Mouse (Mus musculus) NIH3T3 (cell line): ENCODE measurements around the gene 1700017B05Rik.
"Not testable (repeated sequence)": the region's sequence is repeated elsewhere in the genome, so short reads cannot be mapped to it uniquely, and the experiment has no call there.

Experiments used
- DNase-seq: peaks from one replicate; pipeline ENCODE4 v3.0.0-alpha.2; 2012; ENCODE audit warnings: low read depth

1700017B05Rik gene

GRCm38 (mm10) chr9:57261913-57262794 lies at the start of gene 1700017B05Rik:
Gene 1700017B05Rik (minus strand): TSS chr9:57262612.
- peak; percentile 86 for DNase-seq

GRCm38 (mm10) chr9:57310895-57311294 lies 48.5 kb upstream of the 1700017B05Rik start:
- no peak for DNase-seq

GRCm38 (mm10) chr9:57309353-57309752 lies 46.9 kb upstream of the 1700017B05Rik start:
- DNase-seq = no peak

GRCm38 (mm10) chr9:57307456-57307855 lies 45.0 kb upstream of the 1700017B05Rik start:
- DNase-seq = no peak

- DNase-seq = not testable (repeated sequence)
Observed at GRCm38 (mm10) chr9:57304716-57305115, 42.3 kb upstream of the 1700017B05Rik start.

GRCm38 (mm10) chr9:57304251-57304650 lies 41.8 kb upstream of the 1700017B05Rik start:
- DNase-seq = no peak

- no peak for DNase-seq
Observed at GRCm38 (mm10) chr9:57303356-57303755, 40.9 kb upstream of the 1700017B05Rik start.

- DNase-seq = no peak
Observed at GRCm38 (mm10) chr9:57300825-57301224, 38.4 kb upstream of the 1700017B05Rik start.

- DNase-seq = no peak
Observed at GRCm38 (mm10) chr9:57299790-57300477, 37.5 kb upstream of the 1700017B05Rik start.

GRCm38 (mm10) chr9:57297938-57298337 lies 35.5 kb upstream of the 1700017B05Rik start:
- no peak for DNase-seq

GRCm38 (mm10) chr9:57296277-57296676 lies 33.9 kb upstream of the 1700017B05Rik start:
- DNase-seq = no peak

GRCm38 (mm10) chr9:57295666-57296065 lies 33.3 kb upstream of the 1700017B05Rik start:
- peak; percentile 55 for DNase-seq

GRCm38 (mm10) chr9:57294905-57295304 lies 32.5 kb upstream of the 1700017B05Rik start:
- DNase-seq = no peak

- no peak for DNase-seq
Observed at GRCm38 (mm10) chr9:57287183-57287582, 24.8 kb upstream of the 1700017B05Rik start.

- DNase-seq = peak; percentile 57
Observed at GRCm38 (mm10) chr9:57283311-57283710, 20.9 kb upstream of the 1700017B05Rik start.

- DNase-seq = no peak
Observed at GRCm38 (mm10) chr9:57282686-57283085, 20.3 kb upstream of the 1700017B05Rik start.

GRCm38 (mm10) chr9:57281549-57281948 lies 19.1 kb upstream of the 1700017B05Rik start:
- DNase-seq = no peak

- DNase-seq = no peak
Observed at GRCm38 (mm10) chr9:57279441-57279840, 17.0 kb upstream of the 1700017B05Rik start.

- DNase-seq = no peak
Observed at GRCm38 (mm10) chr9:57278268-57278667, 15.9 kb upstream of the 1700017B05Rik start.

GRCm38 (mm10) chr9:57276311-57276710 lies 13.9 kb upstream of the 1700017B05Rik start:
- DNase-seq = no peak

- peak; percentile 22 for DNase-seq
Observed at GRCm38 (mm10) chr9:57273805-57274494, 11.5 kb upstream of the 1700017B05Rik start.
